Mouse (Mus musculus) stomach, postnatal 0 days (tissue): ENCODE results near the gene Gm10073.

Experiments used
- CTCF ChIP-seq: IDR thresholded peaks from 2 replicates; pipeline ENCODE4 v1.5.1; 2016; ENCODE audit warnings: antibody characterized with exemption, low read depth, mild to moderate bottlenecking, moderate library complexity
- EP300 ChIP-seq: optimal IDR thresholded peaks from 2 replicates; pipeline ENCODE3; 2016; ENCODE audit warnings: antibody characterized with exemption

DNA sequence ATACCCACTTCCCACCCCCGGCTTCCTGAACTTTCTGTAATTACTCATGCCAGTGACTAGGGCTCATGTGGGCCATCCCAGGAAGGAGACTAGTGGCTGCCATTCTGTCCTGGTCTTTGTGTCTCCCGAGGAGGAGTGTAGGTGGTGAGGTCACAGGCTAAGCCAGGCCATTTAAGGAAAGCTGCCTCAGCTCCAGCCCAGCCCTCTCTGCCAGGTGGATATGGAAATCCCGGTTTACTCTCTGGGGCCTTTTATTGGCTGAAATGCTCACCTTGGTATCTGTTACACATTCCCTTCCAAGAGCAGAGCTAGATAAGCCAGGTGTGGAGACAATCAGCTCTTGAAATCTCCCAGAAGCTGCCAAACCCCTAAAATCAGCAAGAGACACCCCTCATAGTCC lies 35.2 kb upstream of the Gm10073 start:
- TF ChIP-seq EP300: no peak
- TF ChIP-seq CTCF: no peak
